Mouse (Mus musculus) cerebellum, adult 2 months (tissue): ENCODE measurements around the gene Ptpn18. TPM values are rescaled to one million over a fixed set of nuclear protein-coding genes. Genes with fewer than 3 reads are reported as not detected.
A peak's percentile ranks its signal among the peaks of the same experiment; 100 is the strongest.

Experiments
- DNase-seq, 2 experiments: peaks; one replicate each; pipeline ENCODE4 v3.0.0; 2021
- H3K27ac ChIP-seq: fragments of 200-500 bp; 2 replicates; pipeline ENCODE4 v1.5.1; 2012; ENCODE audit warnings: low read length, control low read depth, inconsistent platforms; ENCODE audit not compliant: insufficient read depth
- H3K27me3 ChIP-seq: fragments of 200-500 bp; 2 replicates; pipeline ENCODE4 v1.6.1; 2012; ENCODE audit warnings: inconsistent platforms, mild to moderate bottlenecking, low read length, moderate library complexity; ENCODE audit not compliant: control insufficient read depth, insufficient read depth
- H3K4me1 ChIP-seq: fragments of 200-500 bp; 2 replicates; pipeline ENCODE4 v1.6.1; 2011; ENCODE audit warnings: low read length; ENCODE audit not compliant: control insufficient read depth, insufficient read depth
- H3K4me3 ChIP-seq: fragments of 200-500 bp; replicated peaks from 2 replicates; pipeline ENCODE3; 2011; ENCODE audit warnings: mild to moderate bottlenecking, low read depth, low read length, control low read depth; ENCODE audit not compliant: insufficient read depth
- CTCF ChIP-seq: fragments of 200-500 bp; IDR thresholded peaks from 2 replicates; pipeline ENCODE4 v1.5.1; 2011; ENCODE audit warnings: low read depth, mild to moderate bottlenecking, control low read depth, low read length, moderate library complexity, borderline replicate concordance; ENCODE audit not compliant: insufficient read depth
- POLR2A ChIP-seq: fragments of 200-500 bp; IDR thresholded peaks from 2 replicates; pipeline ENCODE4 v1.6.1; 2011; ENCODE audit warnings: low read length, control low read depth, borderline replicate concordance; ENCODE audit not compliant: insufficient read depth
- WGBS: fragments of 180-500 bp; shearing (Covaris S2); methylation state at CpG from one replicate; pipeline ENCODE4 v1.1.7; 2018; 5-methylcytosine and 5-hydroxymethylcytosine counted together
- polyA plus RNA-seq: library from polyadenylated mRNA; depleted of rRNA; stranded (reverse); fragments of >200 nt; gene quantifications from 2 replicates; pipeline ENCODE4 v1.2.3, GENCODE M21; 2012

Ptpn18 gene
- polyA plus RNA-seq, 1 experiment, result 4.7 TPM

DNA sequence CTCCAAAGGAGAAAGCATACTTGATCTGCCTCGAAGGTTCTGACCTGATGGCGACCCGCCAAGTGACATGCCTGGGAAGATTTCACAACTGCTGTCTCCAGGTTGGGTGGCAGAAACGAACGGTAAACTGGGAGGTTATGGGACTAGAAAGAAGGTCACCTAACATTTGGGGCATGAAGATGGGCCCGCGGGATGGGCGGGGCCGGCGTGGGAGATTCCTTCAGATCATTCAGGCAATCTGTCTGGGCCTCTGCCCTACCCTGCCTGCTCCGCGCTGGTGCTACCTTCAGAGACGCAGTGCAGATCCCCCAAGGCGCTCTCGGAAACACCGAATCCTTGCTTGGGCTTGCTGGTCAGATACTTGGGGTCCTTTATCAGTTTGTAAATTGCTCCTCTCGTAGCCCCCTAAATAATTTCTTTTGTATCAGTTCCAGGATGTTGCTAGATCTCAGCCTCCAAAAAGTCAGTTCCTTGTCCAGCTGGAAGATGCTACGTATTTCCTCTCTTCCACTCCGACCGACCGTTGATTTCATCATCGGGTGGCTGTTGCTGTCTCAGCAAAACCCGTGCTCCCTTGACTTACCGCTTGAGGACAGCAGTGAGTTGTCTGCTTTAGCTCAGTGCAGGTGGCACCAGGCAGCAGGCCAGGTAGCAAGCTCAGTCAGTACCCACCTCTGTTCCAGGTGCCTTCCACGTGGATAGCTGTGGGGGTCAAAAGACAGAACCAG lies 26.1 kb downstream of the Ptpn18 start:
- 0 out of 2 replicates have a peak, but pooled peaks cover 3% of the 10 kb centered on the region for H3K4me1 ChIP-seq
- TF ChIP-seq POLR2A (no peak; the same call in 1 of the 2 replicates), CTCF (peak; percentile 93)
- DNase-seq, result peak; percentile 82 to 83
- H3K27ac ChIP-seq, result no peak overlapping the region
- peak overlapping the region; percentile 54 for H3K4me3 ChIP-seq
- no peaks in the 10 kb centered on the region for H3K27me3 ChIP-seq
- WGBS, result 10% methylated on average over 25 of the region's 25 CpGs

DNA sequence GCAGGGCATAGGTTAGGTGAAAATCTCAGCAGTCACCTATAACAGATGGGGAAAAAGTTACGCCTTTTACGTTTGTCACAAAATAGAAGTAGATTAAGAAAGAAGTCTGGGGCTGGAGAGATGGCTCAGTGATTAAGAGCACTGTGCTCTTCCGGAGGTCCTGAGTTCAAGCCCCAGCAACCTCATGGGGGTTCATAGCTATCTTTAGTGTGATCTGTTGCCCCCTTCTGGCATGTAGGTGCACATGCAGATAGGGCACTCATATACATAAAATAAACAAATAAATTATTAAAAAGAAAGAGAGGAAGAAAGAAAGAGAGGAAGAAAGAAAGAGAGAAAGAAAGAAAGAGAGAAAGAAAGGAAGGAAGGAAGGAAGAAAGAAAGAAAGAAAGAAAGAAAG lies 27.8 kb downstream of the Ptpn18 start:
- Histone ChIP-seq H3K27me3 (no peaks in the 10 kb centered on the region), H3K4me1 (0 out of 2 replicates have a peak, but pooled peaks cover 3% of the 10 kb centered on the region), H3K4me3 (no peak overlapping the region), H3K27ac (no peak overlapping the region)
- 93% methylated on average over 3 of the region's 3 CpGs for WGBS
- TF ChIP-seq POLR2A (no peak), CTCF (no peak)
- no peak for DNase-seq

DNA sequence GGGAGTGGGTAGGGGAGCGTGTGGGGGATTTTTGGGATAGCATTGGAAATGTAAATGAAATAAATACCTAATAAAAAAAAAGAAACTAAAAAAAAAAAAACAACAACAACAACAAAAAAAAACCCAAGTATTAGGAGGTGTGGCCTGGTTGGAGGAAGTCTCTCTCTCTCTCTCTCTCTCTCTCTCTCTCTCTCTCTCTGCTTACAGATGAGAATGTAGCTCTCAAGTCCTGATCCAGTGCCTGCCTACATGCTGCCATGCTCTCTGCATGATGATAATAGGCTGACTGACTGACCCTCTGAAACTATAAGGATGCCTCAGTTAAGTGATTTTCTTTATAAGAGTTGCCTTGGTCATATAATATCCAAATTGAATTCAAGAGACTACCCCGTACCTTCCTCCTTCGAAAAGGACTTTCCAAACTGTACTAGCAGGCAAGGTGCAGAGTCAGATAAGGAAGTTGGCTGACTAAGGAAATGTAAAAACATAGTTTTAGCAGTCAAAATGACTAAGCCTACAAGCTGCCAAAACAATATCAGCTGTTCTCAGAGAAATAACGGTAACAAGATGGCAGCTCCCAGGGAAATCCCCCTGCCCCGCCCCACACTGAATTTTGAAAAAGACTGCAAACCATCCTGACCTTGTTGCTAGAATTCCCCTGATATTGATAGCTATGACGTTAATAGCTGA lies 30.4 kb downstream of the Ptpn18 start:
- H3K4me3 ChIP-seq, result no peak overlapping the region
- WGBS, result 91% methylated on average over 6 of the region's 6 CpGs
- TF ChIP-seq CTCF, result no peak
- no peak for TF ChIP-seq POLR2A
- 0 out of 2 replicates have a peak, but pooled peaks cover 3% of the 10 kb centered on the region for H3K4me1 ChIP-seq
- H3K27ac ChIP-seq, result no peak overlapping the region
- no peak for DNase-seq
- no peaks in the 10 kb centered on the region for H3K27me3 ChIP-seq

DNA sequence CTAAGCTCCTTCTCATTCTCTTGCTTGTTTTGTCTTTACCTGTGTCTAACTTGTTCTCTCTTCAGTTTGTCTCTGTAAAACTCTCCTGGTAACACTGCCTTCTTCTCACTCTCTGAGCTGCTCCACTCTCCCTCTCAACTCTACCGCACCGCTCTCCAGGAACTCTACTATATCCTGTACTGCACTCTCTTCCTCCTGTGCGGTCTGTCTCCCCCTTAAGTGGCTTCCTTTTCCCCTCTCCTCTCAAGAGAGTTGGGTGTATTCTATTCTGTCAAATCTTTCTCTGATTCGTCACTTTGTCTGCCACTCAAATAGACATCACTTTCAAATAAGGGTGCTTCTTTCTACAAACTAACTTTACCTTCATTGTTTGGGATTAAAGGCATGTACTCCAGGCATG lies 31.9 kb downstream of the Ptpn18 start:
- Histone ChIP-seq H3K27me3 (no peaks in the 10 kb centered on the region), H3K27ac (no peak overlapping the region), H3K4me1 (no peaks in the 10 kb centered on the region), H3K4me3 (no peak overlapping the region)
- DNase-seq, result no peak
- TF ChIP-seq CTCF (no peak), POLR2A (no peak)
- WGBS, result 95% methylated on average over 4 of the region's 4 CpGs

DNA sequence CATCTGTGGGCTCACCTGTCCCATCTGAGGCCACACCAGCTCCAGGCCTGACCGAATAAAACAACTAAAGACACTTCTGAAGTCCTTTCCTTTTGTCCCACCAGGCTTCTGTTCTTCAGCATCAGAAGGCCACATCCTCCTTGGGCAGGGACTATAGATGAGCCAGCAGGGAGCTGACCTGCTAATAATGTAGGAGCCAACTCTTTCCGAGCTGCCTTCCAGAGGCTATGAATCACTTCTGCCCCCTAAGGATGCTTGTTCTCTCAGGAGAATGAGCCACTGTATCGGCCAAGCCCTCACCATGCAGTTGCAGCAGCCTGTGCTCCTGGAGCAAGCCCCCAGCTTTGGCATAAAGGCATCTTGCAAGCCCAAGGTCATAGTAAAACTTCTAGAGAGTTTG lies 43.4 kb downstream of the Ptpn18 start:
- TF ChIP-seq POLR2A (no peak), CTCF (no peak)
- Histone ChIP-seq H3K4me3 (no peak overlapping the region), H3K27ac (no peak overlapping the region), H3K27me3 (no peaks in the 10 kb centered on the region; the same call in 1 of the 2 replicates), H3K4me1 (no peaks in the 10 kb centered on the region)
- no peak for DNase-seq
- WGBS, result 25% methylated on average over 3 of the region's 3 CpGs

DNA sequence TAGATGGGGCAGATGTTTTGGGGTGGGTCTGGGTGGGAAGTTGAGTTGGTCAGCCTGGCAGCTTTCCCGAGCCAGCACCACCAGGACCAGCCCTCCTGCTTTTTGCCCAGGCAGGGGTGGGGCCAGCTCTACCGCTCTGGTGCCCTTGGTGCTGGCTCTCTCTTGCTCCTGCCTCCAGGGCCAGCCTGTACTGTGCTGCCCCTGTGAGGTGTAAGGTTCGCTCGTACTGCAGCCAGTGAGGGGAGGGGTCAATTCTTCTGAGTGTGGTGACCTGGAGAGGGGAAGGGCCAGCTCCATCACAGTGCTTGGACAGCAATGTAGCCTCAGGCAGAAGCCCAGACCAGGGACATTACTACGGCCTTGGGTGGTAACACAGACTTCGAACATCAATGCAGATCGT lies 45.7 kb downstream of the Ptpn18 start:
- 76% methylated on average over 7 of the region's 7 CpGs for WGBS
- Histone ChIP-seq H3K4me1 (no peaks in the 10 kb centered on the region), H3K27ac (no peak overlapping the region), H3K4me3 (no peak overlapping the region), H3K27me3 (no peaks in the 10 kb centered on the region)
- TF ChIP-seq CTCF (no peak), POLR2A (no peak)
- no peak for DNase-seq

DNA sequence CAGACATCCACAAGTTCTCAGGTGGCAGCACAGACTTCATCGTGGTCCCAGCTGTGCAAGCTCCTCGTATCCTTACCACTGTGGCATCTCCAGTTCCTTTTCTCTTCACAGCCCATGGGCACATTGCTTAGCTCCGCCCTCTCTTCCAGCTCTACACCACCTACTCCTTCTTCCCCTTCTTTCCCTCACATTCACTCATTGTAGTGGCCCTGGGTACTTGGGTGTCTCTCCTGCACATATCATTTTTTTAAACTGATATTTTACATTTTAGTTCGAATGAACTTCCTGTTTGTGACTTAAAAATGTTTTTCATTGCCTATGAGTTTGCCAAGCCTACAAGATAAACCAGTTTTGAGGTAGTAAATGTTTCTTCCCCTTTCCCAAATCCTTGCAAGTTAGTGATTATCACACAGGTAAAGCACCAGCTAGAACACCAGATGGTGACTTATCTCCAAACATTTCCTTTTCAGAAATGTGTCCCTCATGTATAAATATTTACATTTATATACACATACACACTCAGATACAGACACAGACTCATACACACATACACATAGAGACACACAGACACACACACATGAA lies 46.5 kb downstream of the Ptpn18 start:
- Histone ChIP-seq H3K27me3 (no peaks in the 10 kb centered on the region), H3K4me3 (no peak overlapping the region), H3K27ac (no peak overlapping the region), H3K4me1 (no peaks in the 10 kb centered on the region)
- WGBS, result 84% methylated on average over 4 of the region's 4 CpGs
- no peak for DNase-seq
- TF ChIP-seq POLR2A (no peak), CTCF (no peak)
